Mouse (Mus musculus): ENCODE measurements around the gene Efcab9.

Efcab9 gene

DNA sequence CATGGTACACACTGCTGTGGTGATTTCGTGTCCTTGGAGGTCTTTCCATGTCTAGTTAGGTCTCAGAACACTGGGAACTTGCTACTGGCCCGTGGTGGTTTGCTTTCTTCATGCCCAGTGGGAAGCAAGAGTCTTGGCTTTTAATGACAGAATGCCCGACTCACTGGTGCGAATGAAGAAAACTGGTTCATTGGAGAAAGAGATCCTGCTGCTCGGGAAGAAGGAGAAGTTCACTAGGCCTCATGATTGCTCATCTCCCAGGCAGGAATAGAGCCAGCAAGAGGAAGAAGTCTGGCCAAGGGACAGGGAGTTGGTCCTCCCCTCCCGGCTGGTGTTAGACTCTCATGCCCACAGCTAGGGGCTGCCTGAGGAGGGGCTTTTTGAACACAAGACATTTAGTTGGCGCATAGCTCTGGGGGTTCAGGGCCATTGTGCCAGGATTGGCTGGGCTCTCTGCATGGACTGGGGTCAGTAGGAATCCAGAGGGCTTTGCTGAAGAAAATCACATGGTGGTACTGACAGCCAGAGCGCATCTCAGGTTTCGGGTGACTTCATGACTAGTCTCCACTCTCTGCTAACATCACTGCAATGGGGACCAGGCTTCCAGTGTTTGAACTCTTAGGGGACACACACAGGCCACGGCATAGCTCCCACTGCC lies 24.6 kb upstream of the Efcab9 start:
- no peak for DNase-seq (ENCODE audit: extremely low spot score, low spot score)

DNA sequence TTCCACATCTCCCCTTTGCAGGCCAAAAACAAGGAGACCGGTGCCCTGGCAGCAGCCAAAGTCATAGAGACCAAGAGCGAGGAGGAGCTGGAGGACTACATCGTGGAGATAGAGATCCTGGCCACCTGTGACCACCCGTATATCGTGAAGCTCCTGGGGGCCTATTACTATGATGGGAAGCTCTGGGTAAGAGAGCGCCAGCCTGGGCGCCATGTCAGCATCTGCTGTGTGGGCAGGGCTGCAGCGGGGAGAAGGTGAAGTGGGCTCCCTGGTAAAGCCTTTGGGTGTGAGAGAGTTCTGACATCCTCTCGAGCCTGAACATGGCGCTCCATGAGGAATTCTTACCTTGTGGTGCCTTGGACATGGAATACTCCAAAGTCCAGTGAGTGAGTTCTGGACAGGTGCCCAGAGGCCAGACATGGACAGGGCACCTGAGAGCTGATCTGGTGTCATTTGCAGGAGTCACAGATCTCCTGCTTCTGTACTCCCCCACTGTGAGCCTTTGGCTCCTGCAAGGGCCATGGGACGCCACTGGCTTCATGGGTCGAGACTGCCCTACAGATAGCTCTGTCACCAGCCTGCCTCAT lies 23.3 kb upstream of the Efcab9 start:
- no peak for DNase-seq (ENCODE audit: extremely low spot score, low spot score)

GRCm38 (mm10) chr11:32554141-32555091 lies 22.5 kb upstream of the Efcab9 start:
- DNase-seq (ENCODE audit: extremely low spot score, low spot score), result no peak

DNA sequence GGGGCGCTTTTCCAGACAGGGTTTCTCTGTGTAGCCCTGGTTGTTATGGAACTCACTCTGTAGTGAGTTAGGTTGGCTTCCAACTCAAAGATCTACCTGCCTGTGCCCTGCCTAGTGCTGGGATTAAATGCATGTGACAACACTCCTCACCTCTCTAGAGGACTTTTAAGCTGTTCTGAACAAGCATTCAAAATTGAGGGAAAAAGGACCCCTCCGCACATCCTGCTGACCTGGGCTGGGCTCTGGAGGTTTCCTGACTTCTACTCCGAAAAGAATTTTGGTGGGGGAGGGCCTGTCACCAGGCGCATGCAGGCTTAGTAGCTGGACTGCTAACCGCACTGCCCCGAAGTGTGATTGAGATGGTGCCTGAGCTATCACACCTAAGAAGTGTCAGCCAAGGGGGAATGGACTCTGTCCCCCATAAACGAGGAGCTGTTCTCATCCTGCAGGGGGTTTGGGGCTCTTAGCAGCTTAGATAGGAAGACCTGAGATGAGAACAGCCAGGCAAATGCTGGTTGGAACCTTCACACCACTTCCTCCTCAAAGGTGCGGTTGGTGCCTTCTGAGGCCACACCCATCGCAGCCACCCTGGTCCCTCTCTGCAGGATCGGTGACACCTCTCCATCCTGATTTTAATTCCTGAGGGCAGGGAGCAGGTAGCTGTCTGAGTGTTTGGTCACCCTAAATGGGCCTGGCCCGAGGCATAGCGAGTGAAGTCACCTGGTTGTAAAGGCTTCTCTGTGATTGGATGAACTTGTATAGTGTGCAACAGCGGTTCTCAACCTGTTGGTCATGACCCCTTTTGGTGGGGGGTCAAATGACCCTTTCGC lies 21.6 kb upstream of the Efcab9 start:
- DNase-seq (ENCODE audit: extremely low spot score, low spot score), result no peak

DNA sequence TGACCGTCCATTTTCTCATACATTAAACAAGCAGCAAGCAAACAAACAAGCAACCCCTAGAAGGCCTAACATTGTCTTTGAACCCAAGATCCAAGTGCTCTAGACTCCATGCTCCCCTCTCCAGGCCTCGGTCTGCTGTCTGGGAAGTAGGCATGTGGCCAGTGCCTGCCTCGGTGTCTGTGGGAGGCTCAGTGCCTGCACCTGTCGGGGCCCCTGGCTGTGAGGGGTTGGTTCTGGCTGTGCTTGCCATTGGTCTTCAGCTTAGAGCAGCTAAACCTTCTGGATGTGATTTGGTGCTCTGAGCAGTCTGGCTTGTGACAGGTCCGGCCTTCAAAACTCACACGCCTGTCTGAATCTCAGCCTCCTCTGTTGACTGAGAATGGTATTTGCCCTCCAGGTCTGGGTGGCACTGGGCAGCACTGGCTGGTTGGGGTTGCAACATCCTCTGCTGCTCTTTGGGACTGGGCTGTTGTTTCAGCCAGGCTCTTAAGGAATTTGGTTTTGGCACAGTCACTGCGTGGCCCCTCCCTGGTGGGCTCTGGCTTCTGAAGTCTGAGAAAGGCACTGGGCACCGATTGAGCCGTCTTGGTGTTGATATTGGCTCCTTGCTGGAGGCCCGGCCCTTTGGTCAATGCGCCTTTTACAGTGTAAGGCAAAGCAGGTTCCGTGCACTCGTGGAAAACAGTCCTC lies 20.7 kb upstream of the Efcab9 start:
- DNase-seq (ENCODE audit: extremely low spot score, low spot score), result no peak

GRCm38 (mm10) chr11:32551579-32552297 lies 19.9 kb upstream of the Efcab9 start:
- DNase-seq (ENCODE audit: extremely low spot score, low spot score), result no peak

DNA sequence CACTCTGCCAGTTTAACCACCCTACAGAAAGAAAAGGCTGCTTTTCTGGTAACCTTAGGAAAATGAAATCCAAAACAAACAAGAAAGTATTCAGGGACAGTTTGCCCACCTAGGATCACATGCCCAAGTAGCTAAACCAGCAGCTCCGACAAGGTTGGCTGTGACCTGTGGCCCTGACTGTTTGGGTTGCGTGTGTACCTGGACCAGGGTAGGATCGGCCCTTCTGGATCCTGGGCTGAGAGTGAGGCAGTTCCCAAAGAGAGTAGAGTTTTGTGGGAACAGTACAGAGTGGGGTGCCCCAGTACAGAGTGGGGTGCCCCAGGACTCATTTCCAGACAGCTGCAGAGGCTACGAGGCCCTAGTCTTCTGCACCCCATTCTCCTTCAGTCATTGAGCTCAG lies 19.2 kb upstream of the Efcab9 start:
- DNase-seq (ENCODE audit: extremely low spot score, low spot score), result no peak

DNA sequence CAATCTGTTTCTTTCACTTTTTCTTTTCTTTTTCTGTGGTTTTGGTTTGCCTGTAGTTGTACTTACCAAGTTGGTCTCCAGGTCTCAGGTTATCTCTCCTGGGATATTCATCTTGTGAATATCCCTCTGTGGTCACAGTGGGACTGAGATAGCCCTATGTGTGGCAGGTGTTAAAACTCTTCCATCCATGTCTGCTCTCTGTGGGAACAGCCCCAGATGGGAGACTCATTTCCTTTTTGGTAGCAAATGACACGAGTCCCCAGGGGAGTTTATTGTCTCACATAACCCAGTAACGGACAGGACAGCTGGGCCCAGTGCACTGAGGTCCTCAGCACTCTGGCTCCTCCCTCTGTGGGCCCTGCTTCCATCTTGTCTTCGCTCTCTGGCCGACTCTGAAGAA lies 18.2 kb upstream of the Efcab9 start:
- no peak for DNase-seq (ENCODE audit: extremely low spot score, low spot score)

GRCm38 (mm10) chr11:32549236-32549635 lies 17.4 kb upstream of the Efcab9 start:
- no peak for DNase-seq (ENCODE audit: extremely low spot score, low spot score)

GRCm38 (mm10) chr11:32548240-32548639 lies 16.4 kb upstream of the Efcab9 start:
- no peak for DNase-seq (ENCODE audit: extremely low spot score, low spot score)

DNA sequence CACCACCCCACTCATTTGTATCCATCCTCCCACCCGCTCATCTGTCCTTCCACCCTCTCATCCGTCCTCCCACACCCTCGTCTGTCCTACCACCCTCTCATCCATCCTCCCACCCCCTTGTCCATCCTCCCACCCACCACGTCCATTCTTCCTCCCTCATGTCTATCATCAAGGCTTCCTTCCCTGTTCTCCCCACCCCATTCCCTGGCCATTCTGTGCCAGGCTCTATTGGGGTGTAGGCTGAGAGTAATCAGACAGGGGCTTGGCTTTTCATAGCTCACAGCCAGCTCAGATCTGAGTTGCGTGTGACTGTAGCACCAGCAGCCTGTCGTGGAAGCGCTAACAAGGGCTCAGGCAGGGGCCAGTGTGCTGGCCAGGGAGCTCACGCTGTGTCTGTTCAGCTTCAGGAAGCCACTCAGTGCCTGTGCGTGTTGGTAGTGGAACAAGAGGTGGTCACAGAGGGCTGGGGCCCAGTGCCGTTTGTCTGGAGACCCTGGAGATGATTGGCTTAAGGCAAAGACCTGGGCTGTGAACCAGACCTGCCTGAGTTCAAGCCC lies 15.6 kb upstream of the Efcab9 start:
- no peak for DNase-seq (ENCODE audit: extremely low spot score, low spot score)

GRCm38 (mm10) chr11:32546483-32546882 lies 14.6 kb upstream of the Efcab9 start:
- DNase-seq (ENCODE audit: extremely low spot score, low spot score), result no peak

DNA sequence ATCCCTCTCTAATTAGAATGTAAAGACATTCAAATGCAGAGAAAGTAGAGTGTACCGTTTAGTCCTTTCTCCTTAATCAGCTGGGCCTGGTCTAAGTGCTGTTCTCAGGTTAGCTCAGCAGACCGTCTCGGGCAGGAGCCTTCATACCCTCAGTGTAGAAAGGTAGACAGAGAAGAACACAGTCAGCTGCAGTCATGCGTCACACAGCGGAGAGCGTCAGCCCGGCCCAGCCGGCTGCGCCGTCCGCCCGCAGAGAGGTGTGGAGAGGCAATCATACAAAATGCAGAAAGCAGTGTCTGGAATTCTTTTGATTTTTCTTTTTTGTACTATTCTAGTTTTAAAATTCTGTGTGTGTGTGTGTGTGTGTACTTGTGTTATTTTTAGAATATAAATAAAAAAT lies 13.7 kb upstream of the Efcab9 start:
- DNase-seq (ENCODE audit: extremely low spot score, low spot score), result no peak

DNA sequence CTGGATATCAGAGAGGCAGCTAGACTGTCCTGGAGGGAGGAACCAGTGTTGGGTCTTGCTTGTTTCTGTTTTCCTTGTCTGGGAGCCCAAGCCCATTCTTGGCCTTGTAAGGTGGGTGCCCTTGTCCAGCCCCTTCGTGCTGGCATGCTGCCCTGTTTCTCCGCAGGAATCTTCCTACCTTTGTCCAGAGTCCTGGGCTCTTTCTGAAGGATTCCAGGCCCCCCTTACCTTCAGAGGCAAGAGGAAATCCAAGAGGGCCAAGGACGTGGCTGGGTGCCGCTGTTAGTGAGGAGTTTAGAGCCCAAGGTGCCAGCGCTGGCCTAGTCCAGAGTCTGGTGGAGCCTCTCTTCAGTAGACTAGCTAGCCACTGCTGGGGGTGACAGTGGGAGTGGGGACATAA lies 12.6 kb upstream of the Efcab9 start:
- DNase-seq (ENCODE audit: extremely low spot score, low spot score), result no peak

GRCm38 (mm10) chr11:32544041-32544440 lies 12.2 kb upstream of the Efcab9 start:
- DNase-seq (ENCODE audit: extremely low spot score, low spot score), result no peak

GRCm38 (mm10) chr11:32542687-32543411 lies 11.0 kb upstream of the Efcab9 start:
- no peak for DNase-seq (ENCODE audit: extremely low spot score, low spot score)

DNA sequence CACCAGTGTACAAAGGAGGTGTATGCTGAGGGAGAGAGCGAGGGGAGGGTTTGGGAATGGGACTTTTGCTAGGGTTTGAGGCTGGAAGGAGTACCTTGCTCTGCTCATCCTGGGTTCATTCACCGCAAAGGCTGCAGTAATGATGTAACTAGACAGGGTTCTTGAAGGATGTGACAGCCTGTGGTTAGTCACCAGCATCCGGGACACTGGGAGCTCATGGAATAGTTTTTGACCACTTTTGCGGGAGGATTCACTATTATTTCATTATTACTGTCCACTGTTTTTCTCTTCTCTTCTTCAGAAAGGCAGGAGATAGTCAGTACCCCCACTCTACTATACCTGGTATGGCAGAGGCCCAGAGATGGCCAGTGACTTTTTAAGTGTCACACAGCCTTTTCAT lies 10.3 kb upstream of the Efcab9 start:
- no peak for DNase-seq (ENCODE audit: extremely low spot score, low spot score)

DNA sequence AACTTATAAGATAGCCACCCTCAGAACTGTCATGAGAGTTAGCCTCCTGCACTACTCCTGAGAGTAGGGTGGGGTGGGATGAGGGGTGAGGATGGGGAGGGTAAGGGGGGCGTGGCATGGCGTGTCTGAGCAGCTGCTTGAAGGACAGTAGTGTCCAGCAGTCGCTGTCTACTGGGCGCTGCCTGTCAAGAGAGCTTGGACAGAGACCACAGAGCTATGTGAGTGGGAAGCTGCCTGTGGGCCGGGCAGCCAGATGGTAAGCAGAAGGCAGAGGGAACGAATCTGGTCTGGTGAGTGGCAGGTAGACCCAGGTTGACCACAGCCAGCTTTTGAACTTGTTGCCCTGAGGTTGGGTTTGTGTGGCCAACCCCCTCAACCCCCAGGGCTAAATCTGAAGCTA lies 8.6 kb upstream of the Efcab9 start:
- no peak for DNase-seq (ENCODE audit: extremely low spot score, low spot score)

GRCm38 (mm10) chr11:32539717-32540116 lies 7.8 kb upstream of the Efcab9 start:
- no peak for DNase-seq (ENCODE audit: extremely low spot score, low spot score)
